Mouse (Mus musculus): Measurements from ENCODE around the gene Gtf2ird1.
A peak's percentile ranks its signal among the peaks of the same experiment; 100 is the strongest.
"Not testable (repeated sequence)": the region's sequence is repeated elsewhere in the genome, so short reads cannot be mapped to it uniquely, and the experiment has no call there.

The Gtf2ird1 gene

GRCm38 (mm10) chr5:134344076-134344475 lies 112.4 kb downstream of the Gtf2ird1 start:
- no peak for DNase-seq (ENCODE audit: low read depth)

GRCm38 (mm10) chr5:134343530-134343929 lies 113.0 kb downstream of the Gtf2ird1 start:
- DNase-seq (ENCODE audit: low read depth), result not testable (repeated sequence)

- DNase-seq (ENCODE audit: low read depth), result no peak
Measured at GRCm38 (mm10) chr5:134342503-134343205, 113.9 kb downstream of the Gtf2ird1 start.

GRCm38 (mm10) chr5:134341721-134342120 lies 114.8 kb downstream of the Gtf2ird1 start:
- no peak for DNase-seq (ENCODE audit: low read depth)

GRCm38 (mm10) chr5:134341321-134341720 lies 115.2 kb downstream of the Gtf2ird1 start:
- DNase-seq (ENCODE audit: low read depth), result no peak

- no peak for DNase-seq (ENCODE audit: low read depth)
Measured at GRCm38 (mm10) chr5:134340101-134340522, 116.4 kb downstream of the Gtf2ird1 start.

- DNase-seq (ENCODE audit: low read depth), result not testable (repeated sequence)
Measured at GRCm38 (mm10) chr5:134337012-134337411, 119.5 kb downstream of the Gtf2ird1 start.

- DNase-seq (ENCODE audit: low read depth), result no peak
Measured at GRCm38 (mm10) chr5:134332743-134333142, 123.8 kb downstream of the Gtf2ird1 start.

GRCm38 (mm10) chr5:134330082-134330481 lies 126.4 kb downstream of the Gtf2ird1 start:
- no peak for DNase-seq (ENCODE audit: low read depth)

- DNase-seq (ENCODE audit: low read depth), result no peak
Measured at GRCm38 (mm10) chr5:134329311-134329710, 127.2 kb downstream of the Gtf2ird1 start.

- no peak for DNase-seq (ENCODE audit: low read depth)
Measured at GRCm38 (mm10) chr5:134328482-134329001, 128.0 kb downstream of the Gtf2ird1 start.

GRCm38 (mm10) chr5:134325856-134326566 lies 130.5 kb downstream of the Gtf2ird1 start:
- no peak for DNase-seq (ENCODE audit: low read depth)

GRCm38 (mm10) chr5:134323869-134324268 lies 132.6 kb downstream of the Gtf2ird1 start:
- no peak for DNase-seq (ENCODE audit: low read depth)

GRCm38 (mm10) chr5:134323311-134323710 lies 133.2 kb downstream of the Gtf2ird1 start:
- DNase-seq (ENCODE audit: low read depth), result no peak

GRCm38 (mm10) chr5:134322355-134322754 lies 134.2 kb downstream of the Gtf2ird1 start:
- no peak for DNase-seq (ENCODE audit: low read depth)

GRCm38 (mm10) chr5:134321699-134322098 lies 134.8 kb downstream of the Gtf2ird1 start:
- DNase-seq (ENCODE audit: low read depth), result no peak

GRCm38 (mm10) chr5:134318903-134319302 lies 137.6 kb downstream of the Gtf2ird1 start:
- no peak for DNase-seq (ENCODE audit: low read depth)

GRCm38 (mm10) chr5:134316721-134317120 lies 139.8 kb downstream of the Gtf2ird1 start:
- no peak for DNase-seq (ENCODE audit: low read depth)

GRCm38 (mm10) chr5:134315623-134316350 lies 140.7 kb downstream of the Gtf2ird1 start:
- peak; percentile 44 for DNase-seq (ENCODE audit: low read depth)

GRCm38 (mm10) chr5:134314688-134315622 lies 141.6 kb downstream of the Gtf2ird1 start, which contains the start of gene Gtf2i:
TSS of gene Gtf2i (minus strand) at chr5:134314760.
- peak; percentile 93 for DNase-seq (ENCODE audit: low read depth)

- no peak for DNase-seq (ENCODE audit: low read depth)
Measured at GRCm38 (mm10) chr5:134314068-134314674, 142.3 kb downstream of the Gtf2ird1 start.
